Mouse (Mus musculus): ENCODE measurements around the gene Fen1. TPM values are rescaled to one million over a fixed set of nuclear protein-coding genes. Genes with fewer than 3 reads are reported as not detected.

The Fen1 gene
- total RNA-seq, 2 experiments from 2014 or later: 30.7 to 62.9 TPM

- no peak for ATAC-seq (ENCODE audit: poor library complexity, severe bottlenecking)
Observed at GRCm38 (mm10) chr19:10219108-10219507, 15.1 kb upstream of the Fen1 start.

DNA sequence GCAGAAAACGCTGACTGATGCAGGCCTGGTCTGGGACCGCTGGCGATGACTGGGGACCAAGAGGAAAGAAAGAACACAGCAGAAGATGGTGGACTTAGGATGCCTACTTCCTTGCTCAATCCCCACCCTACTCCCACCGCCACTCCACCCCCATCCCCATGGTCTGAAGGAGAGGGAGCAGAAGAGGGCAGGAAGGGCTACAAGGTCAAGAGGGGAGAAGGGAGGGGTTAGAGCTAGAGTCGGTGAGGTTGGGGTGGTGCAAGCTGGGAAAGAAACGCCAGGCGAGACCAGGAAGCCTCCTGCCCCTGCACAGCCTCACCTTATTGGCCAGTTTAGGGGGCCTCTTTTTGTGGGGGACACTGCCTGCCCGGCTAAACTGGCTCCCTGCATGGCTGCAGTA is 12.1 kb upstream of the Fen1 start:
- no peak for ATAC-seq (ENCODE audit: poor library complexity, severe bottlenecking)

DNA sequence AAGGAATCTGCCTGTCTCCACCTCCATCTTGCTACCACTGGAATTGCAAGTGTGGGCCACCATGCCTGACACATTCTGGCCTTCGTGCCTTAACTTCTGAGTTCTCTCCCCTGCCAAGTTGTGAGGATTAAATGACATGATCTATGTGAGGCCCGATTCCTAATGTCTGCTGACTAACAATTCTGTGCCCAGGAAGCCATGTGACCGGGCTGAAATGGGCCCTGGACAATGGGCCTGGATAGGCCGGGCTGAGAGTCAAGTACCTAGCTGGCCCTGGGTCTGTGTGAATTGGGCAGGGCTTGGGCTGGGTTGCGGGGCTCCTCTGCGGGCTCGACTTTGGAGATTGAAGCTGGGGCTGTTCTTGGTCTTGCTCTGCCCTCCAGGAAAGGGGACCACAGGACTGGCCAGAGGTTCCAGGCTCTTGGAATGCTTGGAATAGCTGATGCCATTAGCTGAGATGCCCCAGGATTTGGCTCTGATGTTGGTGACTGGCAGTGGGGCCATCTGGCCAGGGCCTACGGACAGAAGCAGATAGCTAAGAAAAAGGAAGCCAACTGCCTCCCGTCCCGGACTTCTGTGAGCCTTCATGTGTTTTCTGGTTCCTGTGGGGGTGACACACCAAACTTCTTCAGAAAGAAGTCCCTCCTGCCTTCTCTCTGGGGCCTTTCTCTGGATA is 10.0 kb upstream of the Fen1 start:
- no peak for ATAC-seq (ENCODE audit: poor library complexity, severe bottlenecking)

GRCm38 (mm10) chr19:10210885-10211284 is 6.9 kb upstream of the Fen1 start:
- no peak for ATAC-seq (ENCODE audit: poor library complexity, severe bottlenecking)

GRCm38 (mm10) chr19:10208851-10209250 is 4.9 kb upstream of the Fen1 start:
- no peak for ATAC-seq (ENCODE audit: poor library complexity, severe bottlenecking)

- no peak for ATAC-seq (ENCODE audit: poor library complexity, severe bottlenecking)
Observed at GRCm38 (mm10) chr19:10205051-10205450, 1.1 kb upstream of the Fen1 start.

DNA sequence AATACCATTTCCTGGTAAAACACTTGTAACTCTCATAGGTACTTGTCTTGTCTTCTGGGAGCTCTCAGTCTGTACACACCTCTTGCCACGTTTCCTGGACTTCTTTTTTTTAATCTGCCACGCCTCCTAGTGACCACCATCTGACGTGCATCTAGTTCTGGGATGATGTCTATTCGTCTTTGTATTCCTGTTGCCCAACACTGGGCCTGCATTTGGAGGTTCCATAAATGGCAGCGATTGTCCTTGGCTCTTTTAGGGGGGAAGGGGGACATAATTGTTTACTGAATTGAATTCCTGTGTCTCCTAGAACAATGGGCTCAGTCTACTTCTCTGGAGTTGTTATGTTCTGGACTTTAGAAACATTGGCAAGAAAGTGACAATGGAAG is 640 bp upstream of the Fen1 start:
- peak; percentile 69 for ATAC-seq (ENCODE audit: poor library complexity, severe bottlenecking)

DNA sequence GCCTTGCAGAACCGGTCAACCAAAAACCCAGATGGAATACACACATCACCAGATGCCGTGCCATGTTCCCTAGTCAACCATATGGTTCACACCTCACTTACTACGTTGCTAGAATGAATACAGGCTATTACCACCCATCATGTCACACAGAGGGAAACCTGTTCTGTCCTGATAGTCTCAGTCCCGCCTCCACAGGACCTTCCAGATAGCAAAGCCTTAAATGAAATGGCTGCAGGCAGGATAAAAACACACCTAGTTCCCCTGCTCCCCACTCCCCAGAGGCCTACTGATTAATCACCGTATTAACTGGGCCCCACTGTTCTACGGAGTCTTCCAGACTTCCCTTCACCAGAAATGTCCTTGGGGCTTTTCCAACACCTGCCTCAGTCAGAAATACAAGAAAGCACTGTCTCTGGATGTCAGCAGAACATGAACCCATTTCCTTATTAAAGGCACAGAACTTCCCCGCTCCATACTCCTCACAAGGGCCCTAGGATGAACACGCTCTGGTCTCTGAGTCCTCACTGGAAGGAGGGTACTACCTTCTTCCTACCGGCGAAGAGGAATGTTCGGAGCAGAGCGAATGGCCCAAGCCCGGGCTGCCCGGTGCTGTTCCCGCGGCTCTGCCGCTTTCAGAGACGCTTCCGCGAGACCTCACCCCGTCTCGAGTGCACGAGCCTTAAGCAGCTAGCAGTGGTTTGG is 672 bp downstream of the Fen1 start:
- ATAC-seq (ENCODE audit: poor library complexity, severe bottlenecking): no peak

DNA sequence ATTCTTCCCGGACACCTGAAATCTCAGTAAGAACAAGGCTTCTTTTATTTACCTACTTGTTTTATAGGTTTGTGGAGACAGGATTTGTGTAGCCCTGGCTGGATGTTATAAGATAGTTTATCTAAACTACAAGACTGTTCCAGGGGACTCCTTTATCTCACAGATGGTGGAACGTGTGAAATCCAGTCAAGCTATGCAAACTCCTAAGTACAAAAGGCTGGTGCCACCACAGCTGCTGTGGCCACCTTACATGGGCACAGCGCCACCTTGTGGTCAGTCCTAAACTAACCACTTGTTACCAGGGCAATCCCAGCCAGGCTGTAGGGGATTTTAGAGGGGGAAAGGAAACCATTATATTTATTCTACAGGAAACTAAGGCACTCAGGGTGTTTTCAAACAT is 5.2 kb downstream of the Fen1 start:
- peak; percentile 69 for ATAC-seq (ENCODE audit: poor library complexity, severe bottlenecking)

DNA sequence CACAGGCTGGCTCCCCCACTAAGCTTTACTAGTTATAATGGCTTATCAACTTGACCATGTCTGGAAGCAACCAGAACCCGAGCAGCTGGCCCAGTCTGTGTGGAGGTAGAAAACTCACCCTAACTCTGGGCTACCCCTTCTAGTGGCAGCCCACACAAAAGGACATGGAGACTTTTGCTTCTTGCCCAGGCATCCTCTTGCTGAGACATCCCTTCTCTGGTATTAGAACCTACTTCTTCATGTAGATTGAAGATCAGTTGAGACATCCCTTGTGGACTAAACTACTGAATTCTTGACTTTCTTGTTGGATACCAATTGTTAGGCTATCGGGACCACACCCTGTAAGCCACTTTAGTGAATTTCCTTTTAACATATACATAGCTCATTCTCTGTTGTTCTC is 5.7 kb downstream of the Fen1 start:
- ATAC-seq (ENCODE audit: poor library complexity, severe bottlenecking): no peak

DNA sequence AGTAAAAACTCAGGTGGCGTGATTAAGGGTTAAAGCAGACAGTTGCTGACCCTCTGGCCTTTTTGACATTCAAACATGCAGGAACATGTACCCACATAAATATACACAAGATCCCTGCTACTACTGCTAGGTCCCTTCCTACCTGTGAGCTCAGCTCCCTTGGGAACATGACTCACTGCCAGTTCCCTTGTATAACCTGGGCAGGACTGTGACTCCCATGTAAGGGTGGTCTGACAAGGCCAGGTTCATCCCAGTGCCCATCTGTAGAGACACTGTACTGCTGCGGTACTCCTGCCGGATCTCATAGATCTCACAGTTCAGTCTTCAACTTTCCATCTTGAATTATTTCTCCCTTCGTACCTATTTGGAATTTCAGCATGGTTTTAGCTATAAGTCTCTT is 6.8 kb downstream of the Fen1 start:
- no peak for ATAC-seq (ENCODE audit: poor library complexity, severe bottlenecking)

- no peak for ATAC-seq (ENCODE audit: poor library complexity, severe bottlenecking)
Observed at GRCm38 (mm10) chr19:10195252-10195651, 8.7 kb downstream of the Fen1 start.

DNA sequence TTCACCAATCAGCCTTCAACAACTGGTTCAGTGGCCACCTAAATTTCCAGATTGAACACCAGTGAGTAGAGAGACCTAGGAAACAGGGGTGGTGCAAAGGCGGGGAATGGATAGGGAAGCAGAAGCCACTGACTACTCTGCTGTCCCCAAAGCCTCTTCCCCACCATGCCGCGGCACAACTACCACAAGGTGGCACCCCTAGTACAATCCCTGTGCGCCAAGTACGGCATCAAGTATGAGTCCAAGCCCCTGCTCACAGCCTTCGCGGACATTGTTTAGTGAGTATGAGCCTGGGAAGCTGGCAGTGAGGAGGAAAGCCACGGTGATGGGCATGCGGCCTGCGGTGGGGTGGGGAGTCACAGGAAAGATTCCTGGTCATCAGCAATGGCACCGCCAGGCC is 9.6 kb downstream of the Fen1 start:
- no peak for ATAC-seq (ENCODE audit: poor library complexity, severe bottlenecking)

DNA sequence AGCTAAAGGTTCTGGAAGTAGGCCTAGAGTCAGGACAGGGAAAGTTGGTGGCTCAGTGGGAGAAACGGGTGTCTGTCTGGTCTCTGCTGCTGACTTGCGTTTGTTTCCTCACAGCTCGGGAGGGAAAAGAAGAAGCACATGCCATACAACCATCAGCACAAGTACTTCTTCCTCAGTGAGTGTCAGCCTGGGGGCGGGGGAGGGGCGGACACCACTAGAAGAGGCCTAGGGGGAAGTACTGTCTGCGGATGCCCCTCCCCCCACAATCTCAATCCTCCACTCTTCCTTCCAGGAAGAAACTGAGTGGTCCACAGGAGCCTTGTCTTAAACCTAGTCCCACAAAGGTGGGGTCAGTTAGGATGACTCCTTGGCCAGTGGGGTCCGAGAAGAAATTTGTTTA is 12.6 kb downstream of the Fen1 start:
- ATAC-seq (ENCODE audit: poor library complexity, severe bottlenecking): peak; percentile 97

DNA sequence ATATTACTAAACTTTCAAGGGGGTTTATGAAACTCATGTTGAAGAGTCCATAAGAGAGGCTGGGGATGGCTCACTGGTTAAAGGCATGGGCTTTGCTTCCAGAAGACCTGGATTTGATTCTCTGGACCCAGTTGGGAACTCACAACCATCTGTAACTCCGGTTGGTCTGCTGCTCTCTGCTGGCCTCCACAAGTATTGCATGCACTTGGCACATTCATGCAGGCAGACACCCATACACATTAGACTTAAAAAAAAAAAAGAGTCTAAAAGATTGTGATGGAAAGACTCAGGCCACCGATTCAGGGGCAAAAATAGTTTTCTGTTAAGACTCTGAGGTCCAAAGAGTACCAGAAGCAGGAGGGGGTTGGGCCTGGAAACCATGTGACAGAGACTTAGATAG is 13.2 kb downstream of the Fen1 start:
- ATAC-seq (ENCODE audit: poor library complexity, severe bottlenecking): peak; percentile 72

DNA sequence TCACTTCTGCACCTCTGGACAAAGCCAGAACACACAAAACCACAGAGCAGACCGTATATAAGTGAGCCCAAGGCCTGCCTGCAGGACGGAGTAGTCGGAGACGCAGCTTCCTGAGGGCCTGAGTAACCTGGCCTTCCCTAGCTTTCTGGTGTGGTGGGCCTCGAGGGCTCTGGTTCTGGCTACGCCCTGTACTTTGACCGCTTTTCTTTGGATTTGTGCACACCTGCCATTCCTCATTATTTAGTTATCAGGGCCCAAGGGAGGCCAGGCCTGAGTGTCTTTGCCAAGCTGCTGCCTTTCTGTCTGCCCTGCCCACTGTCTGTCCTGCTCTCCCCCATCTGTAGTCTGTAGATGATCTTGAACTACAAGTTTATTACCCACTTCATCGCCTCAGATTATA is 14.0 kb downstream of the Fen1 start:
- no peak for ATAC-seq (ENCODE audit: poor library complexity, severe bottlenecking)

GRCm38 (mm10) chr19:10189022-10189421 is 14.9 kb downstream of the Fen1 start:
- ATAC-seq (ENCODE audit: poor library complexity, severe bottlenecking): no peak

GRCm38 (mm10) chr19:10188281-10188811 is 15.6 kb downstream of the Fen1 start:
- no peak for ATAC-seq (ENCODE audit: poor library complexity, severe bottlenecking)

DNA sequence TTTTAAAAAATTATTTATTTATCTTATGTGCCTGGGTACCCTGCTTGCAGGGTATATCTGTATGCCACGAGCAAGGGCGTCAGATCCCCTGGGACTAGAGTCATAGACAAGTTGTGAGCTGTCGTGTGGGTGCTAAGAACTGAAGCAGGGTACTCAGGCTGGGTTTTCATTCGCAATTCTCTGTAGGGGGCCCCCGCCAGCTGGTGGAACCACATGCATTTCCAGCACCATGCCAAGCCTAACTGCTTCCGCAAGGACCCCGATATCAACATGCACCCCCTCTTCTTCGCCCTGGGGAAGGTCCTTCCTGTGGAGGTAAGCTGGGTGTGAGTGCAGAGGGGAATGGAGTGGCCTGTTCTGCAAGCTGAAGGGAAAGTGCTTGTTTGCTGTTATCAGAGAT is 17.4 kb downstream of the Fen1 start:
- ATAC-seq (ENCODE audit: poor library complexity, severe bottlenecking): no peak

GRCm38 (mm10) chr19:10185876-10186275 is 18.1 kb downstream of the Fen1 start:
- no peak for ATAC-seq (ENCODE audit: poor library complexity, severe bottlenecking)

DNA sequence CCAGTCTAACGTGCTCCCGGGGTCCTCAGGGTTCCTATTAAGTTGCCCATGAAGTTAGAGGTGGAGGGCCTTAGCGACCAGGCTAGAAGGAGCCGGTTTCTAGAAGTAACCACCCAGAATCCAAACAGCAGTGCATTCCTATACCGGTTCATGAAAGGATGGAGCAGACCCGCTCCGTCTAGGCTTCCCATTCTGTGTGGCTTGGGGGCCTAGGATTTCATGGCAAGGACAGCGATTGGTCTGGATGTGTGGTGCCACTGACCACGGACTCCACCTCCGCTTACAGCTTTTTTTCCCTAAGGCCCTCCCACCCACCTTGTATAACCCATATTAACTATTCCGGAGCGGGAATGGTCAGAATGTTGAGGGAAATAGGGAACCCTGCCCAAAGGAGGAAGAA is 19.9 kb downstream of the Fen1 start:
- ATAC-seq (ENCODE audit: poor library complexity, severe bottlenecking): no peak

- ATAC-seq (ENCODE audit: poor library complexity, severe bottlenecking): peak; percentile 32
Observed at GRCm38 (mm10) chr19:10183299-10183983, 20.5 kb downstream of the Fen1 start.

Measured in megakaryocyte, adult 5-6 weeks (primary cell).